Mouse (Mus musculus) testis, adult 2 months (tissue): ENCODE results near the gene Gm8011.
"Not testable (repeated sequence)": the region's sequence is repeated elsewhere in the genome, so short reads cannot be mapped to it uniquely, and the experiment has no call there.

ENCODE experiments used
- CTCF ChIP-seq: fragments of 200-500 bp; IDR thresholded peaks from 2 replicates; pipeline ENCODE4 v1.5.1; 2012; ENCODE audit warnings: low read depth, mild to moderate bottlenecking, inconsistent platforms, low read length, moderate library complexity; ENCODE audit not compliant: control insufficient read depth, insufficient read depth, insufficient replicate concordance
- POLR2A ChIP-seq: fragments of 200-500 bp; IDR thresholded peaks from 2 replicates; pipeline ENCODE4 v1.6.1; 2012; ENCODE audit warnings: low read depth, mild to moderate bottlenecking, inconsistent platforms, low read length, moderate library complexity; ENCODE audit not compliant: control insufficient read depth

- TF ChIP-seq CTCF, POLR2A: not testable (repeated sequence)
Measured at GRCm38 (mm10) chr14:42463581-42463980, at the start of gene Gm8011.
